In the genomic region with DNA sequence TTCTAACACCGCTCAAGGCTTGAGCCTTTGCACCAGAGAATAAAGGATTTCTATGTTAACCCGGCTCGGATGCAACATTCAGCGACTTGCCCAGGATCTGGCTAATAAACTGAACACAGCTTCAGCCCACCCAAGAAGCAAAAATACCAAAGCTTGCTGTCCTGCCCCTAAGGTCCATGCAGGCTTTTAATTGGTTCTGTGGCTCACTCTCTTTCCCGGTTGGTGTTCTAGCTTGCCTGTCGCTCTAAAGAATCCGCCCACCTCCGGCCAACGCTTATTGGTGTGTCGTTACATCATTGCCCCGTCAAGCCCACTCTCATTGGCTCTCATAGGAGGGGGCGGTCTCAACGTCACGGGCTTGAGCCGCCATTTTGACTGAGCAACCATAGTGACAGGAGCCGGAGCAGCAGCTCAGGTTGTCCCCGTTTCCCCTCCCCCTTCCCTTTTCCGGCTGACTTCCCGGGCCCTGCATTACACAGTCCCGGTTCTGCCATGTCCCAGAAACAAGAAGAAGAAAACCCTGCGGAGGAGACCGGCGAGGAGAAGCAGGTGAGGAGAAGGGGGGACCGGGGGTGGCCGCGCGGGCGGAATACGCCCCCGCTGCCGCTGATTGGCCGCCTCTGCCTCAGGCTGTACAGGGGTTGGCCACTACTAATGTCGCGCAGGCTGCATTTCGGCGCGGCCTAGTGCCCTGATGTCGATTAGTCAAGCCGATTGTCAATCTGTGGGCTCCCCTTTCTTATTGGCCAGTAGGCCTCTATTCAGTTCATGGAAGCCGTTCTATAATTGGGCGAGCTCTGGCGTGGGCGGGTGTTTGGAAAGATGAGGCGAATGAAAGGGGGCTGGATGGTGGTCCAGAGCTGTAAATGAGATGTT, we compare ENCODE assay signal across 8 mouse cellular contexts. TPM values are rescaled to one million over a fixed set of nuclear protein-coding genes. Genes with fewer than 3 reads are reported as not detected.
DNase-seq lines count a peak whose midpoint lies in the region; ATAC-seq lines count a peak whose summit lies in the region.

A gene (plus strand): TSS at position 366 of the 876 bp plus-strand sequence.

- peak within 1 kb of the TSS; percentile 80 for H3K4me2 ChIP-seq in hindbrain, embryonic 12.5 days (replicated peaks)

- no peaks in the 10 kb centered on the region for H3K27me3 ChIP-seq in hindbrain, embryonic 12.5 days

- peak within 1 kb of the TSS; percentile 89 for H3K27ac ChIP-seq in hindbrain, embryonic 12.5 days

- peak within 1 kb of the TSS; percentile 59 for H3K4me3 ChIP-seq in hindbrain, embryonic 12.5 days

- H3K9me3 ChIP-seq in hindbrain, embryonic 12.5 days (replicated peaks): no peaks in the 10 kb centered on the region

- ATAC-seq in hindbrain, embryonic 12.5 days (ENCODE audit: low FRiP score): peak; percentile 99

- H3K4me1 ChIP-seq in hindbrain, embryonic 12.5 days: peaks cover 15% of the 10 kb centered on the region

- H3K9ac ChIP-seq in hindbrain, embryonic 12.5 days: peak within 1 kb of the TSS; percentile 70

- peak; percentile 99 for DNase-seq in NIH3T3 (ENCODE audit: low read depth)
- DNase-seq in cerebellum, postnatal 10 days: peak; percentile 97 to 98
- DNase-seq in frontal cortex, postnatal 10 days (ENCODE audit: low spot score in 2 of 2): peak; percentile 98 to 99
- peak; percentile 99 for DNase-seq in layer of hippocampus, postnatal 14 days (ENCODE audit: low spot score in 2 of 2)
- peak; percentile 96 for DNase-seq in lung, postnatal 14 days
- peak; percentile 93 for DNase-seq in retina, adult 2 months (ENCODE audit: low read depth, low spot score)
- DNase-seq in thymus, postnatal 36 days: peak; percentile 94 to 97

- H3K36me3 ChIP-seq in hindbrain, embryonic 12.5 days: peaks cover 36% of the 10 kb centered on the region

- under 1% methylated on average over 44 of the region's 44 CpGs for WGBS in hindbrain, embryonic 12.5 days

RNA-seq across cellular contexts. Expression of the gene that starts here (rescaled TPM):
- polyA plus RNA-seq in hindbrain, embryonic 12.5 days (2016; fragmentation: Nextera tagmentation; extraction: Ambion mirVana): 91.3 and 97.5 TPM in 2 replicates
- total RNA-seq in layer of hippocampus, postnatal 14 days (2021): 100 to 1,000 TPM; 288 to 297 TPM

Comparison
In these comparisons a context has a peak if more than half of its experiments do, and no peak if none do; other contexts are left out.
1. Peak in every context shown above with its lines: DNase-seq, ATAC-seq, H3K4me3 ChIP-seq and H3K27ac ChIP-seq.